Mouse (Mus musculus): ENCODE measurements around the gene Csn2. TPM values are rescaled to one million over a fixed set of nuclear protein-coding genes. Genes with fewer than 3 reads are reported as not detected.

Csn2 gene
- not detected in 2 replicates for polyA plus RNA-seq (2015; fragmentation: Nextera tagmentation; extraction: Ambion mirVana)

DNA sequence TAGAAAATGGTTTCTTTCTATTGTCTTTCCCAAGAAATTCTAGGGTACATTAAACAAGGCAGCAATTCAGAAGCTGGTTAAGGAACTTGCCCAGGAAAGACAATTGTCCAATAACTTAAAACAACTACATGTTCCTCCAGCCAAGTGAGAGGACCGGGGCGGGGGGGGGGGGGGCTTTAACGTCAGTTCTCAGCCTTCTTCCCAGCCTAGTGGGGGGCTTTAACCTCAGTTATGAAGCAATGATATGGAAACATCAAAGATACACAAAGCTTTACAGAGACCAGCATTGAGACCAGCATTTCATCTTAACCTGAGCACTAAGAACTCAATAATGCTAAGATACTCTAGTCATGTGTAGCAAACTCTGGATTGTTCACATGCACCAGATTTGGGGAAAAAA is at the start of gene Csn2:
Gene Csn2, minus strand, starts transcription at position 101 of the 400 bp plus-strand sequence.
- Histone ChIP-seq H3K9me3 (replicated peaks) (no peaks in the 10 kb centered on the region), H3K4me3 (replicated peaks) (no peak within 1 kb of the TSS), H3K9ac (no peak within 1 kb of the TSS), H3K27me3 (no peaks in the 10 kb centered on the region), H3K36me3 (replicated peaks) (no peaks in the 10 kb centered on the region), H3K4me1 (replicated peaks) (no peaks in the 10 kb centered on the region), H3K27ac (replicated peaks) (no peak within 1 kb of the TSS), H3K4me2 (no peak within 1 kb of the TSS)
- no peak for ATAC-seq (ENCODE audit: insufficient read depth)
- WGBS (ENCODE audit: insufficient replicate concordance): 44% methylated on average over 3 of the region's 3 CpGs

DNA sequence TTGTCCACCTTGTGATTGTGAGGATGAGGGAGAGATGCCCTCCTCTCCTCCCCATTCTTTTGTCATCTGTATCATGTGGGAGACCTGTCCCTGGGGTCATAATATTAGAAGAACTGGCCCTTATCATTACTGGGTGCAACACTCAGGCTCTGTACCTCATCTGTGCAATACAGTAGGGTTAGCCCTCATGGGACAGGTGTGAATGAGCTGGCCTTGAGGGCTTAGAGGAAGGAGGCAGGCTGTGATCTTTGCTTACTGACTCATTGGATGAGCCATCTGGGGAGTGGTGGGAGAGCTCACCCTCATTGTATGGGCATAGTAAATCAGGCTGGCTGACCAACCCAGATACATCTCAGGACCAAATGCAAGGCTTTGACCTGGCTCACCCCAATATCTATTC is 35.4 kb upstream of the Csn2 start:
- Histone ChIP-seq H3K27ac (replicated peaks) (no peak overlapping the region), H3K27me3 (no peaks in the 10 kb centered on the region), H3K4me2 (no peak overlapping the region), H3K9ac (no peak overlapping the region), H3K9me3 (replicated peaks) (no peaks in the 10 kb centered on the region), H3K4me3 (replicated peaks) (no peak overlapping the region), H3K4me1 (replicated peaks) (no peaks in the 10 kb centered on the region), H3K36me3 (replicated peaks) (no peaks in the 10 kb centered on the region)
- no peak for ATAC-seq (ENCODE audit: insufficient read depth)

DNA sequence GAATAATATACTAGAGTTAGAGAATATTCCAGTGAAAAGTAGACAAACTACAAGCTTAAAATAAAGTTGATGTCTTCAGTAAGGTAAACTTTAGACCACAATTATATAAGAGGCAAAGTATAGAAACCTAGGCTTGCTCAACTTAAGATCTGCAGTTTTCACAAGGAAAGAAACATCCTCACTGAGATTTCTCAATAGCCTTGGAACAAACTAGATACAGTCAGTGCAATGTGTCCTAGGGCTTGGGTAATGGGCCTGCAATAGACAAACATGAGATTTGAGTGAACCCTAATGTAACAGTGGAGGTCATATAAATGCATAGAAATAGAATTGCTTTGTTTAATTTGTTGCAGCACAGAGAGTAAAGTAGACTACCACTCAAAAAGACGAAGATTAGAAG is 6.5 kb upstream of the Csn2 start:
- Histone ChIP-seq H3K27ac (replicated peaks) (no peak overlapping the region), H3K4me1 (replicated peaks) (no peaks in the 10 kb centered on the region), H3K27me3 (no peaks in the 10 kb centered on the region), H3K4me2 (no peak overlapping the region), H3K9ac (no peak overlapping the region), H3K9me3 (replicated peaks) (no peaks in the 10 kb centered on the region), H3K4me3 (replicated peaks) (no peak overlapping the region), H3K36me3 (replicated peaks) (no peaks in the 10 kb centered on the region)
- ATAC-seq (ENCODE audit: insufficient read depth): no peak
- 32% methylated on average over 1 of the region's 1 CpGs for WGBS (ENCODE audit: insufficient replicate concordance)

DNA sequence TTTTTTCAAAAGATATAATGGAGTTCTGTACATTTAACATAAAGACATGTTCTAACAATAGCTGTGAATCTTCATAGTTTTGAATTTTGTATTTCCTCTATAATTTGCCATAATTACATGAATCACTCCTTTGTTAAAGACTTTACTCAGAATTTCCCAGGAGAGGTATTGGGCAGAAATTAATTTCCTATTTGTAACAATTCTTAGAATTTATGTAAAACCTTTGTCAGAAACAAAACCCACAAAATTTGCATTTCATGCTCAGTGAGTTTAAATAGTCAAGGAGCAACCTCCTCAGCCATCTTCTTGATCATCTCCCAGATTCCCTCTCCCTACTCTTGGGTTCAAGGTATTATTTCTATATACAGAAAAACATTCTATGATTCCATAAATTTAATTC is 33.5 kb downstream of the Csn2 start, which contains the start of gene Csn1s1:
Gene Csn1s1, plus strand, starts transcription at position 301 of the 400 bp plus-strand sequence.
- no peak within 1 kb of the TSS for H3K9ac ChIP-seq
- H3K27ac ChIP-seq (replicated peaks): no peak within 1 kb of the TSS
- H3K9me3 ChIP-seq (replicated peaks): no peaks in the 10 kb centered on the region
- H3K4me3 ChIP-seq (replicated peaks): no peak within 1 kb of the TSS
- no peaks in the 10 kb centered on the region for H3K27me3 ChIP-seq
- H3K36me3 ChIP-seq (replicated peaks): no peaks in the 10 kb centered on the region
- ATAC-seq (ENCODE audit: insufficient read depth): no peak
- no peak within 1 kb of the TSS for H3K4me2 ChIP-seq
- H3K4me1 ChIP-seq (replicated peaks): no peaks in the 10 kb centered on the region

GRCm38 (mm10) chr5:87642787-87643186 is 56.6 kb downstream of the Csn2 start:
- Histone ChIP-seq H3K9me3 (replicated peaks) (0 out of 2 replicates have a peak, but pooled peaks cover 1% of the 10 kb centered on the region), H3K27ac (replicated peaks) (no peak overlapping the region), H3K36me3 (replicated peaks) (no peaks in the 10 kb centered on the region), H3K4me3 (replicated peaks) (no peak overlapping the region), H3K9ac (no peak overlapping the region), H3K4me1 (replicated peaks) (no peaks in the 10 kb centered on the region), H3K27me3 (no peaks in the 10 kb centered on the region), H3K4me2 (no peak overlapping the region)
- ATAC-seq (ENCODE audit: insufficient read depth): no peak

Other genes starting within 250 kb of the Csn2 start
- gene Ugt2a2, start 217.4 kb downstream of the Csn2 start, polyA plus RNA-seq (2015; fragmentation: Nextera tagmentation; extraction: Ambion mirVana): not detected in 2 replicates
- not detected in 2 replicates for gene Gm43638, start 212.8 kb downstream of the Csn2 start, polyA plus RNA-seq (2015; fragmentation: Nextera tagmentation; extraction: Ambion mirVana)
- gene Ugt2a1, start 208.8 kb downstream of the Csn2 start, polyA plus RNA-seq (2015; fragmentation: Nextera tagmentation; extraction: Ambion mirVana): not detected in 2 replicates
- 0.91 and 1.2 TPM in 2 replicates for gene Sult1b1, start 161.4 kb downstream of the Csn2 start, polyA plus RNA-seq (2015; fragmentation: Nextera tagmentation; extraction: Ambion mirVana)
- gene Sult1d1, start 130.6 kb downstream of the Csn2 start, polyA plus RNA-seq (2015; fragmentation: Nextera tagmentation; extraction: Ambion mirVana): 3.4 TPM in 2 replicates
- gene Sult1e1, start 108.0 kb downstream of the Csn2 start, polyA plus RNA-seq (2015; fragmentation: Nextera tagmentation; extraction: Ambion mirVana): not detected in 2 replicates
- not detected in 2 replicates for gene Csn1s1, start 33.4 kb downstream of the Csn2 start, polyA plus RNA-seq (2015; fragmentation: Nextera tagmentation; extraction: Ambion mirVana)
- not detected in 2 replicates for gene Csn1s2a, start 74.9 kb upstream of the Csn2 start, polyA plus RNA-seq (2015; fragmentation: Nextera tagmentation; extraction: Ambion mirVana)
- gene Csn1s2b, start 108.5 kb upstream of the Csn2 start, polyA plus RNA-seq (2015; fragmentation: Nextera tagmentation; extraction: Ambion mirVana): not detected in 2 replicates
- gene Prr27, start 126.1 kb upstream of the Csn2 start, polyA plus RNA-seq (2015; fragmentation: Nextera tagmentation; extraction: Ambion mirVana): not detected in 2 replicates
- not detected in 2 replicates for gene Odam, start 185.4 kb upstream of the Csn2 start, polyA plus RNA-seq (2015; fragmentation: Nextera tagmentation; extraction: Ambion mirVana)
- not detected in 2 replicates for gene Csn3, start 225.9 kb upstream of the Csn2 start, polyA plus RNA-seq (2015; fragmentation: Nextera tagmentation; extraction: Ambion mirVana)